Mouse (Mus musculus): ENCODE data around the gene Rrp1b. TPM values are rescaled to one million over a fixed set of nuclear protein-coding genes. Genes with fewer than 3 reads are reported as not detected.

Rrp1b gene
- total RNA-seq, 1 experiment, result 155 TPM

DNA sequence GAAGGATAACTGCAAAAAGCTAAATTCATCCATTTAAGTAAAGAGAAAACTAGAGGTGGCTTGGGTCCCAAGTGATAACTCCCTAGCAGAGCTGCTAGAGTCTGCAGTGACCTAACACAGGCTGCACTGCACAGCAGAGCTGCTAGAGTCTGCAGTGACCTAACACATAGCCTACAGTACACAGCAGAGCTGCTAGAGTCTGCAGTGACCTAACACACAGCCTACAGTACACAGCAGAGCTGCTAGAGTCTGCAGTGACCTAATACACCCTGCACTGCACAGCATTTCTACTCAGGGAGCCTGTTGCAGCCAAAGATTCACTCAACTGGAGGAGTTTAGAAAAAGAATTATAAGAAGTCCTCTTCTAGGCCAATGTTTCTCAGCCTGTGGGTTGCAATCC is 22.2 kb upstream of the Rrp1b start:
- no peak overlapping the region for H3K4me3 ChIP-seq (ENCODE audit: insufficient read depth in 1 of 2, low read depth in 1 of 2, low read length in 2 of 2, poor library complexity in 1 of 2, severe bottlenecking in 1 of 2)
- no peak overlapping the region for H3K27ac ChIP-seq (ENCODE audit: insufficient read depth, low read depth, low read length, poor library complexity, severe bottlenecking)
- TF ChIP-seq CHD2 (IDR thresholded peaks at IDR 0.05; ENCODE audit: low read depth, low read length), result no peak
- TF ChIP-seq ZC3H11A (IDR thresholded peaks at IDR 0.05; ENCODE audit: borderline replicate concordance, low read depth, low read length), result no peak
- TF ChIP-seq HCFC1 (IDR thresholded peaks at IDR 0.05; ENCODE audit: borderline replicate concordance, insufficient read depth, low read length), result no peak
- TF ChIP-seq ZNF384 (IDR thresholded peaks at IDR 0.05; ENCODE audit: low read depth, low read length), result no peak
- TF ChIP-seq MAFK (IDR thresholded peaks at IDR 0.05; ENCODE audit: insufficient read depth, low read depth, low read length), result no peak
- peaks cover 16% of the 10 kb centered on the region for H3K36me3 ChIP-seq (ENCODE audit: control insufficient read depth, insufficient read depth, low read length, poor library complexity, severe bottlenecking)
- H3K9ac ChIP-seq (ENCODE audit: insufficient read depth, low read depth, low read length, poor library complexity, severe bottlenecking), result no peak overlapping the region
- DNase-seq (ENCODE audit: low read depth, low spot score), result no peak
- no peaks in the 10 kb centered on the region; a peak in 1 of 4 replicates for H3K4me1 ChIP-seq (ENCODE audit: control insufficient read depth in 2 of 2, insufficient read depth in 2 of 2, low read length in 2 of 2, poor library complexity in 1 of 2)
- H3K9me3 ChIP-seq (ENCODE audit: control insufficient read depth, insufficient read depth, low read depth, low read length), result no peaks in the 10 kb centered on the region
- in situ Hi-C loops (cut with MboI; ENCODE audit: low sequenced_read_pairs in 2 of 2, unreplicated experiment in 2 of 2), result no loop called here

GRCm38 (mm10) chr17:32016481-32016880 is 19.4 kb upstream of the Rrp1b start:
- DNase-seq (ENCODE audit: low read depth, low spot score), result no peak
- Histone ChIP-seq H3K9me3 (ENCODE audit: control insufficient read depth, insufficient read depth, low read depth, low read length) (no peaks in the 10 kb centered on the region), H3K4me1 (ENCODE audit: control insufficient read depth in 2 of 2, insufficient read depth in 2 of 2, low read length in 2 of 2, poor library complexity in 1 of 2) (no peaks in the 10 kb centered on the region; a peak in 1 of 4 replicates), H3K4me3 (ENCODE audit: insufficient read depth in 1 of 2, low read depth in 1 of 2, low read length in 2 of 2, poor library complexity in 1 of 2, severe bottlenecking in 1 of 2) (no peak overlapping the region), H3K9ac (ENCODE audit: insufficient read depth, low read depth, low read length, poor library complexity, severe bottlenecking) (no peak overlapping the region), H3K27ac (ENCODE audit: insufficient read depth, low read depth, low read length, poor library complexity, severe bottlenecking) (no peak overlapping the region), H3K36me3 (ENCODE audit: control insufficient read depth, insufficient read depth, low read length, poor library complexity, severe bottlenecking) (peaks cover 18% of the 10 kb centered on the region; the same call in 1 of the 2 replicates)
- in situ Hi-C loops (cut with MboI; ENCODE audit: low sequenced_read_pairs in 2 of 2, unreplicated experiment in 2 of 2), result no loop called here
- TF ChIP-seq MAFK (IDR thresholded peaks at IDR 0.05; ENCODE audit: insufficient read depth, low read depth, low read length), result no peak
- TF ChIP-seq ZNF384 (IDR thresholded peaks at IDR 0.05; ENCODE audit: low read depth, low read length), result no peak
- no peak for TF ChIP-seq HCFC1 (IDR thresholded peaks at IDR 0.05; ENCODE audit: borderline replicate concordance, insufficient read depth, low read length)
- no peak for TF ChIP-seq ZC3H11A (IDR thresholded peaks at IDR 0.05; ENCODE audit: borderline replicate concordance, low read depth, low read length)
- no peak for TF ChIP-seq CHD2 (IDR thresholded peaks at IDR 0.05; ENCODE audit: low read depth, low read length)

GRCm38 (mm10) chr17:32018127-32018894 is 17.6 kb upstream of the Rrp1b start:
- in situ Hi-C loops (cut with MboI; ENCODE audit: low sequenced_read_pairs in 2 of 2, unreplicated experiment in 2 of 2), result no loop called here
- H3K9ac ChIP-seq (ENCODE audit: insufficient read depth, low read depth, low read length, poor library complexity, severe bottlenecking), result no peak overlapping the region
- no peak overlapping the region for H3K4me3 ChIP-seq (ENCODE audit: insufficient read depth in 1 of 2, low read depth in 1 of 2, low read length in 2 of 2, poor library complexity in 1 of 2, severe bottlenecking in 1 of 2)
- TF ChIP-seq HCFC1 (IDR thresholded peaks at IDR 0.05; ENCODE audit: borderline replicate concordance, insufficient read depth, low read length) (no peak), MAFK (IDR thresholded peaks at IDR 0.05; ENCODE audit: insufficient read depth, low read depth, low read length) (no peak), CHD2 (IDR thresholded peaks at IDR 0.05; ENCODE audit: low read depth, low read length) (no peak), ZC3H11A (IDR thresholded peaks at IDR 0.05; ENCODE audit: borderline replicate concordance, low read depth, low read length) (no peak), ZNF384 (IDR thresholded peaks at IDR 0.05; ENCODE audit: low read depth, low read length) (no peak)
- no peaks in the 10 kb centered on the region; a peak in 1 of 4 replicates for H3K4me1 ChIP-seq (ENCODE audit: control insufficient read depth in 2 of 2, insufficient read depth in 2 of 2, low read length in 2 of 2, poor library complexity in 1 of 2)
- peaks cover 15% of the 10 kb centered on the region; the same call in 1 of the 2 replicates for H3K36me3 ChIP-seq (ENCODE audit: control insufficient read depth, insufficient read depth, low read length, poor library complexity, severe bottlenecking)
- DNase-seq (ENCODE audit: low read depth, low spot score), result no peak
- H3K9me3 ChIP-seq (ENCODE audit: control insufficient read depth, insufficient read depth, low read depth, low read length), result no peaks in the 10 kb centered on the region
- H3K27ac ChIP-seq (ENCODE audit: insufficient read depth, low read depth, low read length, poor library complexity, severe bottlenecking), result no peak overlapping the region

GRCm38 (mm10) chr17:32021981-32022380 is 13.9 kb upstream of the Rrp1b start:
- TF ChIP-seq ZC3H11A (IDR thresholded peaks at IDR 0.05; ENCODE audit: borderline replicate concordance, low read depth, low read length), result no peak
- TF ChIP-seq ZNF384 (IDR thresholded peaks at IDR 0.05; ENCODE audit: low read depth, low read length), result no peak
- no peak for TF ChIP-seq MAFK (IDR thresholded peaks at IDR 0.05; ENCODE audit: insufficient read depth, low read depth, low read length)
- TF ChIP-seq CHD2 (IDR thresholded peaks at IDR 0.05; ENCODE audit: low read depth, low read length), result no peak
- no peak for TF ChIP-seq HCFC1 (IDR thresholded peaks at IDR 0.05; ENCODE audit: borderline replicate concordance, insufficient read depth, low read length)
- no peak overlapping the region for H3K4me3 ChIP-seq (ENCODE audit: insufficient read depth in 1 of 2, low read depth in 1 of 2, low read length in 2 of 2, poor library complexity in 1 of 2, severe bottlenecking in 1 of 2)
- H3K4me1 ChIP-seq (ENCODE audit: control insufficient read depth in 2 of 2, insufficient read depth in 2 of 2, low read length in 2 of 2, poor library complexity in 1 of 2), result no peaks in the 10 kb centered on the region; a peak in 1 of 4 replicates
- in situ Hi-C loops (cut with MboI; ENCODE audit: low sequenced_read_pairs in 2 of 2, unreplicated experiment in 2 of 2), result loop anchor here in 1 of 2 experiments (10.0 kb wide), 1 partner anchor 337 kb away; no protein-coding TSS in a partner anchor
- H3K27ac ChIP-seq (ENCODE audit: insufficient read depth, low read depth, low read length, poor library complexity, severe bottlenecking), result no peak overlapping the region
- no peak overlapping the region for H3K9ac ChIP-seq (ENCODE audit: insufficient read depth, low read depth, low read length, poor library complexity, severe bottlenecking)
- no peaks in the 10 kb centered on the region for H3K9me3 ChIP-seq (ENCODE audit: control insufficient read depth, insufficient read depth, low read depth, low read length)
- DNase-seq (ENCODE audit: low read depth, low spot score), result no peak
- peaks cover 17% of the 10 kb centered on the region; the same call in 1 of the 2 replicates for H3K36me3 ChIP-seq (ENCODE audit: control insufficient read depth, insufficient read depth, low read length, poor library complexity, severe bottlenecking)

Measured in ES-E14 (cell line).